Mouse (Mus musculus) lung, embryonic 16.5 days (tissue): ENCODE measurements around the gene Tnn. TPM values are rescaled to one million over a fixed set of nuclear protein-coding genes. Genes with fewer than 3 reads are reported as not detected.

Source experiments
- ATAC-seq: fragments of 200-750 bp; cut with Nextera tagmentation; 2 replicates; pipeline ENCODE4 v1.8.0; 2017; ENCODE audit warnings: low read depth, mild to moderate bottlenecking, moderate library complexity
- H3K27ac ChIP-seq: fragments of 300-500 bp; sonication (generic); 2 replicates; pipeline ENCODE4 v1.5.1; 2014; ENCODE audit warnings: mild to moderate bottlenecking, control low read depth, low read length
- H3K27me3 ChIP-seq: fragments of 300-500 bp; sonication (generic); 2 replicates; pipeline ENCODE4 v1.6.1; 2014; ENCODE audit warnings: low read depth, low read length, mixed read lengths; ENCODE audit not compliant: control insufficient read depth, insufficient read depth
- H3K36me3 ChIP-seq: fragments of 300-500 bp; sonication (generic); 2 replicates; pipeline ENCODE4 v1.6.1; 2014; ENCODE audit warnings: low read length; ENCODE audit not compliant: control insufficient read depth, insufficient read depth
- H3K4me1 ChIP-seq: fragments of 300-500 bp; sonication (generic); replicated peaks from 2 replicates; pipeline ENCODE4 v1.6.1; 2014; ENCODE audit warnings: low read length, mixed read lengths; ENCODE audit not compliant: control insufficient read depth, insufficient read depth
- H3K4me2 ChIP-seq: fragments of 300-500 bp; sonication (generic); 2 replicates; pipeline ENCODE4 v1.6.1; 2014; ENCODE audit warnings: low read depth, low read length, control low read depth
- H3K4me3 ChIP-seq: fragments of 300-500 bp; sonication (generic); 2 replicates; pipeline ENCODE4 v1.5.1; 2014; ENCODE audit warnings: mild to moderate bottlenecking, low read length, control low read depth
- H3K9ac ChIP-seq: fragments of 300-500 bp; sonication (generic); 2 replicates; pipeline ENCODE4 v1.6.1; 2014; ENCODE audit warnings: low read length, control low read depth
- H3K9me3 ChIP-seq: fragments of 300-500 bp; sonication (generic); 2 replicates; pipeline ENCODE4 v1.6.1; 2016; ENCODE audit warnings: low read length; ENCODE audit not compliant: control insufficient read depth
- WGBS: fragments of 180-500 bp; shearing (Covaris S2); extraction: QIAGEN DNeasy Blood & Tissue Kit; methylation state at CpG from one replicate; pipeline ENCODE4 v1.1.7; 2014; 5-methylcytosine and 5-hydroxymethylcytosine counted together
- polyA plus RNA-seq: library from polyadenylated mRNA; unstranded; fragments of >200 nt; fragmentation: Nextera tagmentation; extraction: Ambion mirVana; gene quantifications from 2 replicates; pipeline ENCODE4 v1.2.1, GENCODE M21; 2015

The Tnn gene
- polyA plus RNA-seq, 1 experiment from 2014 or later = 1.6 TPM

DNA sequence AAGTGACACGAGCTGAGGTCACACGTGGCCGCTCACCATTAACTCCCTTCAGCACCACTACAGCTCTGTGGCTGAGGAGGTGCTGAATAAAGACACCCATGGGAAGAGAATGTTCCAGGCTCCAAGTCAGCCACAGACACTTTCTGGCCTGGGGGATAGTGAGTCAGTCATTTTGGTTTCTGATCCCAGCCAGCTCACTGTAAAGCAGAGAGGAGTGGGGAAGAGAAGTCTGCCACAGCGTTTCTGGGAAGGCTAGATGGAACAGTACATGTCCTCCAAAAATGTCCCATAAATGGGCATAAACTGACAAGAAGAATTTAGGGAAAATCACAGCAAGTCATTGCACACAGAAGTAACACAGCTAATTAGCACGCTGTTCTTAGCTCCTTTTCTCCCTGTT lies 52.4 kb downstream of the Tnn start:
- Histone ChIP-seq H3K4me2 (no peak overlapping the region), H3K27ac (no peak overlapping the region), H3K4me3 (no peak overlapping the region), H3K36me3 (no peaks in the 10 kb centered on the region), H3K27me3 (no peaks in the 10 kb centered on the region), H3K9me3 (no peaks in the 10 kb centered on the region), H3K9ac (no peak overlapping the region), H3K4me1 (no peaks in the 10 kb centered on the region)
- ATAC-seq = no peak
- 67% methylated on average over 5 of the region's 5 CpGs for WGBS

DNA sequence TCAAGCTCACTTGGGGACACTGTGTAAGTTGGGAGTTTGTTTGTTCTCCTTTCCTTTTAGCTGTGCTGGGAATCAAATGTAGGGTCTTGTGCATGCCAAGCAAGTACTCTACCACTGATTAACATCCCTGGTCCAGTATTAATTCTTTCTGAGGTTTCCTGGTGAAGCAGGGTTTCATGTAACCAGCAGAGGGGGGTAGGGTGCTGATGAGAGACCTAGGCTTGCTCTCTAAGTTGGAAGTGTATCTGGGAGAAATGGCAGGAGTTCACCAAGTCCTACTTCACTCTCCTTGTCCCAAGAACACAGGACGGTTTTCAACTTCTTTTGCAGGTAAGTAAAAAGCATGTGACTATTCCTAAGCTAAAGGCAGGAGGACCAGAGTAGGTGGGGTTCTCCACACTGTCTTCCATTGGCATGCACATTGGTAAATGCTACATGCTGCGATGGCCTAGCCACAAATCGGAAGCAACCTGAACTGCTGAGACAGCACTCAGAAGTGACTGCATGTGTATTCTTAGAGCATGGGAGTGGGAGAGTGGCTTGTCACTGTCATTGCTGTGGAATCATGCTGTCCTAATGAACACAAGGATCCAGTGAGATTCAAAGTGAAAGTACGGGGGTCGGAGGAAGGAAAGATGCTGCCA lies 53.6 kb downstream of the Tnn start:
- Histone ChIP-seq H3K9me3 (no peaks in the 10 kb centered on the region), H3K36me3 (no peaks in the 10 kb centered on the region), H3K4me1 (no peaks in the 10 kb centered on the region), H3K4me2 (no peak overlapping the region), H3K27me3 (no peaks in the 10 kb centered on the region), H3K9ac (no peak overlapping the region), H3K4me3 (no peak overlapping the region), H3K27ac (no peak overlapping the region)
- 83% methylated on average over 5 of the region's 5 CpGs for whole genome bisulfite sequencing
- ATAC-seq = no peak

DNA sequence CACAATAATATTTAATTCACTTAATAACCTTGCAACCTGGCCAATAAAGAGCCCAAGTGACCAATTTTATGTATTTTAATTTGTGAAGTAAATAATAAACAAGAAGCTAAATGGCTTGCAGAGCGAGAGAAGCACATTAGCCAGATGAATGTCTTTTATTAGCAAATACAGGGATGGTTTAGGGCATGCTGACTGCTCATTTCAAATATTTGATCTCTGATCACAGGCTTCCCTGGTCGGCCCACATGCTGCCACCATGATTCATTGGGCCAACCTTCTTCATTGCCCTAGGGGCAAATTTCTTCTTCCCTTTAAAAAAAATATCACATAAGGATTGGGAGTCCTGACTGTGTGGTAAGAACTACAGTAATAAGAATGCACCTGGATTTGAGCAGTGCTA lies 66.7 kb downstream of the Tnn start:
- Histone ChIP-seq H3K4me3 (no peak overlapping the region), H3K4me1 (no peaks in the 10 kb centered on the region), H3K27ac (no peak overlapping the region), H3K36me3 (no peaks in the 10 kb centered on the region), H3K9ac (no peak overlapping the region), H3K27me3 (no peaks in the 10 kb centered on the region), H3K4me2 (no peak overlapping the region), H3K9me3 (no peaks in the 10 kb centered on the region)
- WGBS = 71% methylated on average over 2 of the region's 2 CpGs
- no peak for ATAC-seq

DNA sequence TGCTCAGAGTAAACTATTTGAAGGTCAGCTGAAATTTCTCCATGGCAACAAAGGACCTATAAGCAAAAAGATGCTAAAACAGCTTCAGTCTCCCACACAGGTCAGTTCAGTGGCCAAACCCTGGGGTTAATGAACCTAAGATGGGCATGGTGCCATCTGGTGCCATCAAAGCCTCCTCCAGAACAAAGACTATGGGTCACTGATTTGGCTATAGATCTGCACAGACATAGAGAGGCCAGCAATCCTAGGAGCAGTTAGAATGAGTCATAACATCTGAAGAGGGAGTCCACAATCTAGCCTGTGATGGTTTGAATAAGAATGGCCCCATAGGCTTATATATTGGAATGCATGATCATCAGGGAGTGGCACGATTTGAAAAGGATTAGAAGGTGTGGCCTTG lies 69.1 kb downstream of the Tnn start:
- ATAC-seq = no peak
- WGBS = 90% methylated on average over 1 of the region's 1 CpGs
- H3K4me1 ChIP-seq = peaks cover 7% of the 10 kb centered on the region
- no peaks in the 10 kb centered on the region for H3K36me3 ChIP-seq
- H3K27me3 ChIP-seq = no peaks in the 10 kb centered on the region
- no peak overlapping the region for H3K9ac ChIP-seq
- H3K27ac ChIP-seq = no peak overlapping the region
- H3K4me2 ChIP-seq = no peak overlapping the region
- H3K4me3 ChIP-seq = no peak overlapping the region
- H3K9me3 ChIP-seq = no peaks in the 10 kb centered on the region

DNA sequence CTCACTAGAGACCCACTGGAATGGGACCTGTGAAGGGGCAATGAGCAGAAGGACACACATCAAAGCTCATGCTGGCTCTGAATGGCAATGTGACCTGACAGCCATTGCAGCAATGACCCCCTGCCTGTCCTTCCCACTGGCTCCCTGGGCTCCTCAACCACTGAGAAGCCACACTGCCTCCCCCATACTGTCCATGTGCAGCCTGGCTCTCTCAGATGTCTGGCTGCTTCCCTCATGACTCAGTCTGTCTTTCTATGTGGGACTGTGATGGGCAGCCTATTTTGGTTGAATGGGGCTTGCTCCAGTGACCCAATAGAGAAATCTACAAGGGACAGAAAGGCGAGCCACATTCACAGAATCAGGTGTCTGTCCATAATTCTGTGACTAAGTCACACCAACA lies 70.7 kb downstream of the Tnn start:
- peaks cover 11% of the 10 kb centered on the region for H3K4me1 ChIP-seq
- H3K36me3 ChIP-seq = peaks cover 2% of the 10 kb centered on the region; the same call in 1 of the 2 replicates
- no peak overlapping the region for H3K4me3 ChIP-seq
- no peak overlapping the region for H3K4me2 ChIP-seq
- H3K27me3 ChIP-seq = no peaks in the 10 kb centered on the region
- H3K9ac ChIP-seq = no peak overlapping the region
- no peak overlapping the region for H3K27ac ChIP-seq
- ATAC-seq = no peak
- H3K9me3 ChIP-seq = no peaks in the 10 kb centered on the region
- WGBS = 66% methylated on average over 1 of the region's 1 CpGs

DNA sequence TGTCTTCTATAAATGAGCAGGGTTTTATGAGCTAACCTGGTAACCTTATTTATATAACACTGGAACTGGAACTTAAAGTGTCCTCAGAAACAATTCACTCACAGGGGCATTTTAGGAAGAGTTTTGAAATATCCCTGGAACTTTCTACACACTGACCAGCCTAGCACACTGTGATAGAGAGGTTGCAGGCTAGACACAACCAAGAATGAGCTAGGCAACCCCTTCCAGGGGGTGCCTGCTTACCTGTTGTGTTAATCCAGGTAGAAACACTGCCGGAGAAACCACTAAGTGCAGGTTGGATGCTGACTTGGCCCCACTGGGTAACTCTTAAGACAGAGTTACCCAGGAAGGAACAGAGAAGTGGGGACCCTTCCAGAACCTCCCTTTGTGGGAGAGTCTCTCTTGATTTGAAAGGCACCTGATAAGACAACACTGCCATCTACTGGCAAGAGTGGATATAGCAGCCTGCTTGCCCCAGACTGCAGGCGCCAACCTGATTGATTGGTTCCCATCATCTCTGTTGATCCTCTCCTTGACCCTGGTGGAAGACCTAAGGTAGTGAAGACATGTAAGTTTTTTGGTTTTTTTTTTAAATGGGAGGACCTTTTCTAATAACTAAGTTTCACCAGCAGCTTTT lies 72.5 kb downstream of the Tnn start:
- Histone ChIP-seq H3K9ac (no peak overlapping the region), H3K4me1 (peaks cover 11% of the 10 kb centered on the region), H3K4me2 (no peak overlapping the region), H3K36me3 (peaks cover 2% of the 10 kb centered on the region; the same call in 1 of the 2 replicates), H3K27ac (no peak overlapping the region), H3K9me3 (no peaks in the 10 kb centered on the region), H3K27me3 (no peaks in the 10 kb centered on the region), H3K4me3 (no peak overlapping the region)
- ATAC-seq = peak; percentile 15; the same call in 1 of the 2 replicates
- WGBS = 23% methylated on average over 2 of the region's 2 CpGs

DNA sequence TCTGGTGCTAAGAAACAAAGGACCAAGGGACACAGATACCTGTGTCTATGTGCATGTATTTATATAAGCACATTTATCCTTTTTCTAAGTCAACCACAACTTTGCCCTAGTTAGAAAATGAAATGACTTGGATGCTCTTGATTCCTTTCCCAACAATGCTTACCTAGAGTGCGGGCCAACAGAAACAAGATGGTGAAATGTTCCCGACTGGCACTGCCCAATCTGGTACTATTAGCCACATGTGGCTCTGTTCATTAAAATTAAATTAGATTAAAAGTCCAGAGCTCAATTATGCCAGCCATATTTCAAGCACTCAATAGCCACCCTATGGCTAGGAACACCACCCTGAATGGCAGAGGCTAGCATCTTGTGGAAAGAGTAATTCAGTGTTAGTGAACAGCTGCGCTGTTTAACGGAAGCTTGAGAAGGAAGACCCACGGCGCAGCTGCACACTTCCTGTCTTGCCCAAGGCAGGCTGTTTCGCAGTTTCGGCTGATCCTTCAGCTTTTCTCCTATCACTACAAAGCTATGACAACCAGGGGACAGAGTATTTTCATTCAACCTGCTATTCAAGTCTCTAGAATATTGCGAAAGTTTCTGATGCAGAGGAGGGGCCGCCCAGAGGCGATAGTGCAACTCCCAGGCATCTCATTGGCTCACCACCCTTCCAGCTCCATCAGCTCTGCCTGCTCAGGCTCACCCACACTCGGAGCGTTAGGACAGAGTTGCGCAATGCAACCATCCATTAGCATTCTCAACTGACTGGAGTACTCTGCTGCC lies 74.3 kb downstream of the Tnn start:
- H3K9me3 ChIP-seq = no peaks in the 10 kb centered on the region
- no peak overlapping the region for H3K9ac ChIP-seq
- no peaks in the 10 kb centered on the region for H3K27me3 ChIP-seq
- H3K4me1 ChIP-seq = peaks cover 11% of the 10 kb centered on the region
- H3K36me3 ChIP-seq = peaks cover 2% of the 10 kb centered on the region; the same call in 1 of the 2 replicates
- peak overlapping the region; percentile 45 for H3K27ac ChIP-seq
- peak overlapping the region; percentile 29 for H3K4me2 ChIP-seq
- ATAC-seq = peak; percentile 96
- WGBS = 39% methylated on average over 14 of the region's 14 CpGs
- H3K4me3 ChIP-seq = peak overlapping the region; percentile 14; the same call in 1 of the 2 replicates

DNA sequence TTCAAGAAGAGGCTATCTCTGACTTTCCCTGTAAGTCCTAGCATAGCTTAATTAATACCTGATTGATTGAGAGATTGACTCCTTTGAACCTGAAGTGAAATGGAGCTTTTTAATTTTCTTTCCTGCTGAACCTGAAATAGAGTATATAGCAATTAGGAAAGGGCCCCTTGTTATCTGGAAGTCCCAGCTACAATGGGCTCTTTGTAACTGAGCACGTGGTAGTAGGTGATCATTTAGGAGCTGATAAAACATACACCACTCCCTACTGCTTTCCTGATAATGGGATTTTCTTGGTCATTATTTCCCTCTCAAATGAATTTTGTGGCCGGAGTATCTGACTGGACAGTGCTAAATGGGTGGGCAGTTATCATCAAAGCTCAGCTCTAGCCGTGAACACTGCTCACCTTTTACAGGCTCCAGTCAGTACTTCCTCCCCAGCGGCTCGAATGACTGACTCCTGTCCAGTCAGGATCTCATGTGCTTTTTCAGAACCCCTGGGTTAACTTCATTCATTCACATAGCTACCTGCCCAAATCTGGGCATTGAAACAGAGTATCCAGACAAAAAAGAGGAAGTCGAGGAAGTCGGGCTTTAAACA lies 88.7 kb downstream of the Tnn start:
- no peak overlapping the region for H3K4me2 ChIP-seq
- H3K27ac ChIP-seq = no peak overlapping the region
- 73% methylated on average over 7 of the region's 7 CpGs for WGBS
- H3K9me3 ChIP-seq = peaks cover 3% of the 10 kb centered on the region; the same call in 1 of the 2 replicates
- H3K4me3 ChIP-seq = no peak overlapping the region
- no peaks in the 10 kb centered on the region for H3K27me3 ChIP-seq
- 0 out of 2 replicates have a peak, but pooled peaks cover 6% of the 10 kb centered on the region for H3K36me3 ChIP-seq
- no peak for ATAC-seq
- peaks cover 10% of the 10 kb centered on the region for H3K4me1 ChIP-seq
- no peak overlapping the region for H3K9ac ChIP-seq
